Mouse (Mus musculus): Measurements from ENCODE around the gene Tmem42. TPM values are rescaled to one million over a fixed set of nuclear protein-coding genes. Genes with fewer than 3 reads are reported as not detected.

The Tmem42 gene
- polyA plus RNA-seq (2012; ENCODE audit: insufficient read depth, low replicate concordance) = 3.9 TPM in 1 of 2 replicates, not detected in the other

GRCm38 (mm10) chr9:123020995-123021631 is at the start of gene Tmem42:
TSS of gene Tmem42 (plus strand) at chr9:123021326.
- Histone ChIP-seq H3K27me3 (replicated peaks) (peaks cover 15% of the 10 kb centered on the region), H3K4me1 (peaks cover 34% of the 10 kb centered on the region), H3K4me3 (replicated peaks) (peak within 1 kb of the TSS; percentile 97), H3K9me3 (no peaks in the 10 kb centered on the region), H3K36me3 (replicated peaks; ENCODE audit: low read length) (peaks cover 23% of the 10 kb centered on the region)
- TF ChIP-seq FLI1 (IDR thresholded peaks at IDR 0.05; ENCODE audit: low read length) = no peak
- TF ChIP-seq GATA1 (IDR thresholded peaks at IDR 0.05; ENCODE audit: borderline replicate concordance, low read length) = no peak

- peaks cover 20% of the 10 kb centered on the region for H3K4me1 ChIP-seq
- TF ChIP-seq GATA1 (IDR thresholded peaks at IDR 0.05; ENCODE audit: borderline replicate concordance, low read length) (no peak), FLI1 (IDR thresholded peaks at IDR 0.05; ENCODE audit: low read length) (no peak)
- H3K9me3 ChIP-seq = no peaks in the 10 kb centered on the region
- peak overlapping the region; percentile 60 for H3K4me3 ChIP-seq (replicated peaks)
- no peaks in the 10 kb centered on the region for H3K27me3 ChIP-seq (replicated peaks)
- peaks cover 83% of the 10 kb centered on the region for H3K36me3 ChIP-seq (replicated peaks; ENCODE audit: low read length)
These were observed 22.5 kb upstream of the Tmem42 start for GRCm38 (mm10) chr9:122998406-122999192.

- H3K4me1 ChIP-seq = peaks cover 21% of the 10 kb centered on the region
- H3K27me3 ChIP-seq (replicated peaks) = no peaks in the 10 kb centered on the region
- peaks cover 85% of the 10 kb centered on the region for H3K36me3 ChIP-seq (replicated peaks; ENCODE audit: low read length)
- TF ChIP-seq GATA1 (IDR thresholded peaks at IDR 0.05; ENCODE audit: borderline replicate concordance, low read length) = no peak
- no peak for TF ChIP-seq FLI1 (IDR thresholded peaks at IDR 0.05; ENCODE audit: low read length)
- H3K4me3 ChIP-seq (replicated peaks) = no peak overlapping the region
- no peaks in the 10 kb centered on the region for H3K9me3 ChIP-seq
These were observed 21.9 kb upstream of the Tmem42 start for GRCm38 (mm10) chr9:122999193-122999586.

- 0 out of 2 replicates have a peak, but pooled peaks cover 6% of the 10 kb centered on the region for H3K4me1 ChIP-seq
- no peaks in the 10 kb centered on the region for H3K27me3 ChIP-seq (replicated peaks)
- H3K9me3 ChIP-seq = no peaks in the 10 kb centered on the region
- no peak overlapping the region for H3K4me3 ChIP-seq (replicated peaks)
- peaks cover 94% of the 10 kb centered on the region for H3K36me3 ChIP-seq (replicated peaks; ENCODE audit: low read length)
- TF ChIP-seq GATA1 (IDR thresholded peaks at IDR 0.05; ENCODE audit: borderline replicate concordance, low read length) (no peak), FLI1 (IDR thresholded peaks at IDR 0.05; ENCODE audit: low read length) (no peak)
These were observed 16.4 kb upstream of the Tmem42 start for GRCm38 (mm10) chr9:123004718-123005117.

GRCm38 (mm10) chr9:123006071-123006470 is 15.1 kb upstream of the Tmem42 start:
- H3K27me3 ChIP-seq (replicated peaks) = no peaks in the 10 kb centered on the region
- H3K9me3 ChIP-seq = no peaks in the 10 kb centered on the region
- 0 out of 2 replicates have a peak, but pooled peaks cover 6% of the 10 kb centered on the region for H3K4me1 ChIP-seq
- peaks cover 95% of the 10 kb centered on the region for H3K36me3 ChIP-seq (replicated peaks; ENCODE audit: low read length)
- no peak for TF ChIP-seq FLI1 (IDR thresholded peaks at IDR 0.05; ENCODE audit: low read length)
- no peak for TF ChIP-seq GATA1 (IDR thresholded peaks at IDR 0.05; ENCODE audit: borderline replicate concordance, low read length)
- H3K4me3 ChIP-seq (replicated peaks) = no peak overlapping the region

GRCm38 (mm10) chr9:123021636-123022379 is 682 bp downstream of the Tmem42 start:
- Histone ChIP-seq H3K4me3 (replicated peaks) (peak overlapping the region; percentile 97), H3K9me3 (no peaks in the 10 kb centered on the region), H3K27me3 (replicated peaks) (peaks cover 19% of the 10 kb centered on the region), H3K4me1 (peaks cover 31% of the 10 kb centered on the region), H3K36me3 (replicated peaks; ENCODE audit: low read length) (peaks cover 16% of the 10 kb centered on the region)
- TF ChIP-seq FLI1 (IDR thresholded peaks at IDR 0.05; ENCODE audit: low read length) = no peak
- no peak for TF ChIP-seq GATA1 (IDR thresholded peaks at IDR 0.05; ENCODE audit: borderline replicate concordance, low read length)

GRCm38 (mm10) chr9:123024201-123024600 is 3.1 kb downstream of the Tmem42 start:
- peaks cover 29% of the 10 kb centered on the region for H3K27me3 ChIP-seq (replicated peaks)
- no peaks in the 10 kb centered on the region for H3K36me3 ChIP-seq (replicated peaks; ENCODE audit: low read length)
- TF ChIP-seq GATA1 (IDR thresholded peaks at IDR 0.05; ENCODE audit: borderline replicate concordance, low read length) (no peak), FLI1 (IDR thresholded peaks at IDR 0.05; ENCODE audit: low read length) (no peak)
- no peak overlapping the region for H3K4me3 ChIP-seq (replicated peaks)
- H3K9me3 ChIP-seq = no peaks in the 10 kb centered on the region
- H3K4me1 ChIP-seq = peaks cover 30% of the 10 kb centered on the region

GRCm38 (mm10) chr9:123031496-123032246 is 10.5 kb downstream of the Tmem42 start:
- peaks cover 11% of the 10 kb centered on the region; the same call in 1 of the 2 replicates for H3K4me1 ChIP-seq
- no peaks in the 10 kb centered on the region for H3K36me3 ChIP-seq (replicated peaks; ENCODE audit: low read length)
- peaks cover 52% of the 10 kb centered on the region for H3K27me3 ChIP-seq (replicated peaks)
- peaks cover under 1% of the 10 kb centered on the region; the same call in 1 of the 2 replicates for H3K9me3 ChIP-seq
- no peak overlapping the region for H3K4me3 ChIP-seq (replicated peaks)
- TF ChIP-seq GATA1 (IDR thresholded peaks at IDR 0.05; ENCODE audit: borderline replicate concordance, low read length) = no peak
- TF ChIP-seq FLI1 (IDR thresholded peaks at IDR 0.05; ENCODE audit: low read length) = no peak

- H3K27me3 ChIP-seq (replicated peaks) = peaks cover 66% of the 10 kb centered on the region
- H3K9me3 ChIP-seq = peaks cover 15% of the 10 kb centered on the region
- no peak for TF ChIP-seq FLI1 (IDR thresholded peaks at IDR 0.05; ENCODE audit: low read length)
- TF ChIP-seq GATA1 (IDR thresholded peaks at IDR 0.05; ENCODE audit: borderline replicate concordance, low read length) = no peak
- no peak within 1 kb of the TSS for H3K4me3 ChIP-seq (replicated peaks)
- H3K36me3 ChIP-seq (replicated peaks; ENCODE audit: low read length) = no peaks in the 10 kb centered on the region
- H3K4me1 ChIP-seq = peaks cover 11% of the 10 kb centered on the region; the same call in 1 of the 2 replicates
These were observed 13.3 kb downstream of the Tmem42 start, which contains the start of gene Tgm4 for GRCm38 (mm10) chr9:123034426-123034825. TSS of gene Tgm4 (plus strand) at chr9:123034726.
